Mouse (Mus musculus) CD4-positive, CD25-positive, alpha-beta regulatory T cell (primary cell): ENCODE data around the gene Slc1a5. TPM values are rescaled to one million over a fixed set of nuclear protein-coding genes. Genes with fewer than 3 reads are reported as not detected.

Experiments
- polyA plus RNA-seq: library from polyadenylated mRNA; unstranded; fragments of 100-300 nt; shearing (Covaris generic); gene quantifications from one replicate; pipeline ENCODE4 v1.2.1, GENCODE M21; 2017

Slc1a5 gene
- polyA plus RNA-seq, result 349 TPM

DNA sequence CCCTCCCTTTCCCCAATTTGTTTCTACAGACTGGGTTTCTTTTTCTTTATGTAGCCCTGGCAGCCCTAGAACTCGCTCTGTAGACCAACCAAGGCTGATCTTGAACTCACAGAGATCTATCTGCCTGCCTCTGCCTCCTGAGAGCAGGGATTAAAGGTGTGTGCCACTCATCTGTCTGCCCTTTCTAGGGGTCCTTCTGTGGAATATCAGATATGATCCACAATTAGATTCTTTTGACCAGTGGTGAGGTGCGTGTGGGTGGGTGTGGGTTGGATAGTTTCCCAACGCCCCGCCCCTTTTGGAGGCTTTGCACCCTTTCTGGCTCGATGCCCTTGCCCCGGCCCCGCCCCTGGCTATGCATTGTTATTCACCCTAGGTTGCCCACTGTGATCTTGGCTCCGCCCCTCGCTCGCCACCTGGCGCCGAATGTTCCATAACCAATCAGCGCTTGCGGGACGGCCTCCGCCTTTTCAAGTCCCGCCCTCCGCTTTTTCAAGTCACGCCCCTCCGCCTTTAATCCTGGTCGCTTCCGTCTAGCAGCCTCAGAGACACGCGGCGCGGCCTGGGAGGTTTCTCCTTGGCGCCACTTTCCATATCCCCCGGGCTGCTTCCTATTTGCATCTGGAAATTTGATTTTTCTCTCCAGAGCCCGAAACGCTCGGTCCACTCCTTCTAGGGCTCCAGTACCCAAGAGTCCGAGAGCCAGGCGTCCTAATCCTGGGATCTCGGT, at the start of gene Slc1a5:
Gene Slc1a5 (plus strand): TSS at position 516 of the 730 bp plus-strand sequence.

DNA sequence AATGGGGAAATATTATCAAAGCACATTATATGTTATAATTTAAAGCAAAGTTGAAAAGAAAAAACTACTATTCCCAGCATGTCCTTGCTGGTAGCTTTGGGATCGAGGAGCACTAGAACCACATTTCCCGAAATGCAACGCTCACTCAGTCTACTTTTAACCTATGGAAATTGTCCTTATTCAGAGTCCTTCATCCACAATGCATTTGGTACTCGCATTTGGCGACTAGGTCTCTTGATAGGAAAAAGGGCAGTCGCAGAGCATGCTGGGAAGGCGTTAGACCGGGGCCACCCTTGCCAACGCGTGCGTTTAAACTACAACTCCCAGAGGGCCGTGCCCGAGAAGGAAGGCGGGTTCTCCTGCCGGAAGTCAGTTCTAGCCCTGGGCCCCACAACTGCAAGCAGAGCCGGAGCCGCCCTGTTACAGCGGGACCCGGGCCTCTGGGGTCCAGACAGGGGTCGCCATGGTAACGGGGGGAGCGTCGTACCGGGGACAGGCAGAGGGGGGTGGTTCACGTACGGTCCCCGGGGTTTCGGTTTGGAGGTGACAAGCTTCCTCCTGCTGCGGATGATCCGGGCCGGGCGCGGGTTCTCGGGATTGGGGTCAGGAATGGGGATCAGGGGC, 43.0 kb upstream of the Slc1a5 start, which contains the start of gene Ap2s1:
Gene Ap2s1 (plus strand): TSS at position 338 of the 624 bp plus-strand sequence.

DNA sequence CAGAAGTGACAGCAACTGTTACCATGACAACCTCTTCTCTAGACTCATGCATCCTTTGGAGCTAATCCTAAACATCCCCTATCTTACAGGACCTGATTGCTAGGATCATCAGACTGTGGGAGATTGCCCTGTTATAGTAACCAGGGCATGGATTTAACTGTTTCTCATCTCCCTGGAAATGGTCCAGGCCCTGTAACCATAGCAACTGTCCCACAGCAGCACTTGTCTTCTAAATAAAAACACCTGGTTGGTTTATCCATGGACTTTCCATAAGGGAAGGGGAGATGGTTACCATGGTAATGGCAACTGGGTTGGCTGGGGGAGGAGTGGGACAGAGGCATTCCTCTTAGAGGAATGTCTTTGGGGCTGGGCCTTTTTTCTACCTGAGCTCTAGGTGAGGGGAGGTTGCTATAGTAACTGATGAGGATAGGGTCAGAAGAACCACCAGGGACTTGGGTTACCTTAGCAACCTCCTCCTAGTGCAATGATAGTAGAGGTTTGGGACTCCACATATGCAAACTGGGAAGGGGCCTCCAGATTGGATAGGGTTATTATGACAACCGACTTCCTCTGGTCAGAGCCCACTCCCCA, 34.3 kb downstream of the Slc1a5 start, which contains the start of gene Strn4:
Gene Strn4 (plus strand): TSS at position 539 of the 591 bp plus-strand sequence.

DNA sequence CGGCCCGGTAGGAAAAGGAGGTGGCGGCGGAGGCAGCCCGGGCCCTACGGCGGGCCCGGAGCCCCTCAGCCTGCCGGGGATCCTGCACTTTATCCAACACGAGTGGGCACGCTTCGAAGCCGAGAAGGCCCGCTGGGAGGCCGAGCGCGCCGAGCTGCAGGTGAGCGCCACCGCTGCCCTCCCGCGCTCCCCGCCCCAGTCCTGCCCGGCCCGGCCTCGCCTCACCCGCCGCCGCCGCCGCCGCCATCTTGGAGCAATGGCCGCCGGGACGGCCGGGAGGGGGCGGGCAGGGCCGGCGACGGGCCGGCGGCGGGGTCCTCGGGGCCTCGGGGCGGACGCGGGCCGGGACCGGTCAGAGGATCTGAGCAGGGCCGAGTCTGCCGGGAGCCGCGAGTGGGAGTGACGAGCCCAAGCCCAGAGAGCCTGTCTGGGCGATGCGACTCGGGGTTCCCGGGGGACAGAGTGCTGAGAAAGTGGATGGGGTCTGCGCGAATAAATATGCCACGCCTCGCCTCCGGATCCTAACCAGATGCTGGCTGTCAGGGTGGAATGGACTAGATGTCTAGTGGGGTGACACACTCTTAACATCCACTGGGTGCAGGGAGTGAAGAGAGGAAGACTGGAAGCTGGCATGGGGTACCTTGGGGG, 35.5 kb downstream of the Slc1a5 start, which contains the start of gene Fkrp:
Gene Fkrp (minus strand): TSS at position 258 of the 648 bp plus-strand sequence.

DNA sequence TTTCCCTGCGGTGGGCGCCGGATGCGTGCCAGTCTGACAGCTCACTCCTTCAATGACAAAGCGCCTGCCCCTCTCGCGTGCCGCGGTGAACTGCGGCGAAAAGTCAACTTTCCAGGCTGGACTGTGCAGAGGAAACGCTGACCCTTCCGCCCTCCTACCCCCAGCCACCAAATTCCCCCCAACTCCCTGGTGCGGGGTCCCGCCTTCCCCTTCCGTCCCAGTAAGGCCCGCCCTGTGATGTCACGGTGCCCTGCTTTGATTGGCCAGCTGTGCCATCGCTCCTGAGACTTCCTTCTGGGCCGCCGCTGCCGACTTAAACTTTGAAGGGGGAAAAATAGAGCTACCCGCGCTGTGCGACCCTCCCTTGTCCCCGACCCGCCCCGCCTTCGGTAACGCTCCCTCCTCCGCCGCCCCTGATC, 61.5 kb downstream of the Slc1a5 start, which contains the start of gene Prkd2:
Gene Prkd2 (plus strand): TSS at position 258 of the 419 bp plus-strand sequence.

Other genes with a start within 250 kb of the Slc1a5 start
- gene Arhgap35, start 166.3 kb upstream of the Slc1a5 start, polyA plus RNA-seq, result 7.6 TPM
- gene Ceacam15, start 105.6 kb upstream of the Slc1a5 start, polyA plus RNA-seq, result 1.1 TPM
- not detected for gene Ceacam9, start 59.4 kb upstream of the Slc1a5 start, polyA plus RNA-seq
- 195 TPM for gene Ap2s1, start 42.9 kb upstream of the Slc1a5 start, polyA plus RNA-seq
- gene Strn4, start 34.5 kb downstream of the Slc1a5 start, polyA plus RNA-seq, result 84.7 TPM
- gene Fkrp, start 35.4 kb downstream of the Slc1a5 start, polyA plus RNA-seq, result 25.6 TPM
- 220 TPM for gene Prkd2, start 61.6 kb downstream of the Slc1a5 start, polyA plus RNA-seq
- gene Dact3, start 94.0 kb downstream of the Slc1a5 start, polyA plus RNA-seq, result 0.12 TPM
- not detected for gene Gng8, start 110.4 kb downstream of the Slc1a5 start, polyA plus RNA-seq
- gene Ptgir, start 125.2 kb downstream of the Slc1a5 start, polyA plus RNA-seq, result 10.5 TPM
- 135 TPM for gene Calm3, start 142.8 kb downstream of the Slc1a5 start, polyA plus RNA-seq
- not detected for gene Pnmal2, start 163.3 kb downstream of the Slc1a5 start, polyA plus RNA-seq
- not detected for gene Pnmal1, start 178.3 kb downstream of the Slc1a5 start, polyA plus RNA-seq
- gene Gm42372, start 201.7 kb downstream of the Slc1a5 start, polyA plus RNA-seq, result 3.3 TPM
- gene Ccdc8, start 211.4 kb downstream of the Slc1a5 start, polyA plus RNA-seq, result 0.13 TPM
- gene Ppp5c, start 246.6 kb downstream of the Slc1a5 start, polyA plus RNA-seq, result 136 TPM